ENCODE assay signal across 8 mouse cellular contexts in the genomic region with DNA sequence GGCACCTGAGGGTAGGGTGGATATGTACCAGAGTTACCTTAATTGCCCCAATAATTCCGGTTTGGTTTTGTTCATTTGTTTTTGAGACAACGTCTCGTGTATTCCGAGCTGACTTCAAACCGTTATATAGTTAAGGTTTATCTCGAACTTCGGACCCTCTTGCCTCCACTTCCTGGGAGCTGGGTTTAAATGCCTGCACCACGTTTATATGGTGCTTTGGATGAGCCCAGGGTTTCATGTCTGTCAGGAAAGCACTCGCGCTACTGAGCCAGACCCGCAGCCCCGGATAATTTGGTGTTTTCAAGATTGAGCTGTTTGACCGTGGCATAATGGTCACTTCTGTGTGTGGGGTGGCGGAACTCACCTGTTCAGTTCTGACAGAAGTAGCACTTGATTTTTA. TPM values are rescaled to one million over a fixed set of nuclear protein-coding genes. Genes with fewer than 3 reads are reported as not detected.
DNase-seq lines count a peak whose midpoint lies in the region; ATAC-seq lines count a peak whose summit lies in the region.

No protein-coding gene starts in this region.

- no peaks in the 10 kb centered on the region for H3K36me3 ChIP-seq in hindbrain, embryonic 11.5 days (ENCODE audit: control insufficient read depth, insufficient read depth, low read length)
- peaks cover 24% of the 10 kb centered on the region for H3K36me3 ChIP-seq in midbrain, embryonic 13.5 days

- H3K4me3 ChIP-seq in hindbrain, embryonic 11.5 days (ENCODE audit: low read depth, low read length) = peak overlapping the region; percentile 97
- peak overlapping the region; percentile 97 for H3K4me3 ChIP-seq in midbrain, embryonic 13.5 days (replicated peaks)

- peak; percentile 21 for DNase-seq in kidney, adult 9 months
- DNase-seq in kidney, postnatal 4 days = no peak
- DNase-seq in R1 (ENCODE audit: low read depth, low spot score) = peak; percentile 14
- DNase-seq in hindbrain, embryonic 11.5 days (ENCODE audit: low spot score) = no peak
- DNase-seq in ovary, postnatal 36 days (ENCODE audit: low spot score) = no peak
- DNase-seq in thymus, postnatal 10 days (ENCODE audit: low spot score in 2 of 2) = no peak
- no peak for DNase-seq in adrenal gland, postnatal 25 days

- no peaks in the 10 kb centered on the region for H3K9me3 ChIP-seq in hindbrain, embryonic 11.5 days (ENCODE audit: control insufficient read depth, low read length)
- no peaks in the 10 kb centered on the region for H3K9me3 ChIP-seq in midbrain, embryonic 13.5 days

- no peaks in the 10 kb centered on the region; the same call in 1 of the 2 replicates for H3K4me1 ChIP-seq in hindbrain, embryonic 11.5 days (replicated peaks; ENCODE audit: control insufficient read depth, insufficient read depth, low read length)
- peaks cover 19% of the 10 kb centered on the region for H3K4me1 ChIP-seq in midbrain, embryonic 13.5 days (replicated peaks)

- peak overlapping the region; percentile 86 for H3K9ac ChIP-seq in hindbrain, embryonic 11.5 days (ENCODE audit: low read depth, low read length)
- peak overlapping the region; percentile 96 for H3K9ac ChIP-seq in midbrain, embryonic 13.5 days (replicated peaks)

- no peaks in the 10 kb centered on the region for H3K27me3 ChIP-seq in hindbrain, embryonic 11.5 days (ENCODE audit: control insufficient read depth, insufficient read depth, low read length)
- peaks cover 4% of the 10 kb centered on the region; the same call in 1 of the 2 replicates for H3K27me3 ChIP-seq in midbrain, embryonic 13.5 days

- H3K27ac ChIP-seq in hindbrain, embryonic 11.5 days (ENCODE audit: low read depth, low read length) = 0 out of 2 replicates have a peak overlapping the region, but pooled peaks have one; percentile 53
- no peak overlapping the region for H3K27ac ChIP-seq in midbrain, embryonic 13.5 days

- 3% methylated on average over 14 of the region's 14 CpGs for whole genome bisulfite sequencing in hindbrain, embryonic 11.5 days
- 2% methylated on average over 14 of the region's 14 CpGs for WGBS in midbrain, embryonic 13.5 days

- peak overlapping the region; percentile 75 for H3K4me2 ChIP-seq in hindbrain, embryonic 11.5 days (replicated peaks; ENCODE audit: low read depth, low read length)
- peak overlapping the region; percentile 87 for H3K4me2 ChIP-seq in midbrain, embryonic 13.5 days (replicated peaks)

- 0 out of 2 replicates have a peak, but pooled peaks have one; percentile 10 for ATAC-seq in hindbrain, embryonic 11.5 days (ENCODE audit: low FRiP score)
- ATAC-seq in midbrain, embryonic 13.5 days = no peak

RNA-seq across cellular contexts. Expression of a gene that starts 2.3 kb away (rescaled TPM):
- 230 and 234 TPM in 2 replicates for polyA plus RNA-seq in hindbrain, embryonic 11.5 days (2014; fragmentation: Nextera tagmentation; extraction: Ambion mirVana)
- 159 and 165 TPM in 2 replicates for polyA plus RNA-seq in midbrain, embryonic 13.5 days (2015; fragmentation: Nextera tagmentation; extraction: Ambion mirVana)
- total RNA-seq in adrenal gland, postnatal 25 days (2021) = 40.3 and 41.1 TPM in 2 replicates

RNA-seq across cellular contexts. Expression of a gene that starts 17.7 kb away (rescaled TPM):
- not detected in 2 replicates for polyA plus RNA-seq in hindbrain, embryonic 11.5 days (2014; fragmentation: Nextera tagmentation; extraction: Ambion mirVana)
- not detected in 2 replicates for polyA plus RNA-seq in midbrain, embryonic 13.5 days (2015; fragmentation: Nextera tagmentation; extraction: Ambion mirVana)
- total RNA-seq in adrenal gland, postnatal 25 days (2021) = not detected in 2 replicates

RNA-seq across cellular contexts. Expression of a gene that starts 18.4 kb away (rescaled TPM):
- 88.2 and 90.4 TPM in 2 replicates for polyA plus RNA-seq in hindbrain, embryonic 11.5 days (2014; fragmentation: Nextera tagmentation; extraction: Ambion mirVana)
- polyA plus RNA-seq in midbrain, embryonic 13.5 days (2015; fragmentation: Nextera tagmentation; extraction: Ambion mirVana) = 79.1 and 82.7 TPM in 2 replicates
- 79.3 and 93.6 TPM in 2 replicates for total RNA-seq in adrenal gland, postnatal 25 days (2021)

RNA-seq across cellular contexts. Expression of a gene that starts 48.3 kb away (rescaled TPM):
- 20.4 and 30.4 TPM in 2 replicates for polyA plus RNA-seq in hindbrain, embryonic 11.5 days (2014; fragmentation: Nextera tagmentation; extraction: Ambion mirVana)
- polyA plus RNA-seq in midbrain, embryonic 13.5 days (2015; fragmentation: Nextera tagmentation; extraction: Ambion mirVana) = 11.1 and 11.8 TPM in 2 replicates
- total RNA-seq in adrenal gland, postnatal 25 days (2021) = 12.6 and 15.2 TPM in 2 replicates

Comparison
In these comparisons a context has a peak if more than half of its experiments do, and no peak if none do; other contexts are left out.
1. DNase-seq: peak in kidney, adult 9 months (single experiment) and R1 (single experiment); none in kidney, postnatal 4 days (0 of 2), hindbrain, embryonic 11.5 days (single experiment), ovary, postnatal 36 days (single experiment), thymus, postnatal 10 days (0 of 2) and adrenal gland, postnatal 25 days (single experiment).